Mouse (Mus musculus): ENCODE results near the gene Syt16.

GRCm38 (mm10) chr12:74084389-74084788 is 86.9 kb downstream of the Syt16 start:
- no peak for TF ChIP-seq CTCF (IDR thresholded peaks at IDR 0.05; ENCODE audit: control insufficient read depth, insufficient read depth, insufficient replicate concordance, low read depth, low read length)
- TF ChIP-seq POLR2A (IDR thresholded peaks at IDR 0.05; ENCODE audit: control insufficient read depth, low read depth, low read length): no peak
